Mouse (Mus musculus) hindbrain, embryonic 16.5 days (tissue): ENCODE data around the gene Pla2r1. TPM values are rescaled to one million over a fixed set of nuclear protein-coding genes. Genes with fewer than 3 reads are reported as not detected.

Experiments
- ATAC-seq: fragments of 200-750 bp; cut with Nextera tagmentation; 2 replicates; pipeline ENCODE4 v1.8.0; 2017; ENCODE audit warnings: moderate TSS enrichment, moderate library complexity
- H3K27ac ChIP-seq: fragments of 300-500 bp; sonication (generic); 2 replicates; pipeline ENCODE4 v1.5.1; 2014; ENCODE audit warnings: low read depth, mild to moderate bottlenecking, control low read depth, low read length, moderate library complexity
- H3K27me3 ChIP-seq: fragments of 300-500 bp; sonication (generic); replicated peaks from 2 replicates; pipeline ENCODE4 v1.6.1; 2014; ENCODE audit warnings: low read length; ENCODE audit not compliant: control insufficient read depth, insufficient read depth
- H3K36me3 ChIP-seq: fragments of 300-500 bp; sonication (generic); 2 replicates; pipeline ENCODE4 v1.6.1; 2014; ENCODE audit warnings: mild to moderate bottlenecking, low read length, moderate library complexity, mixed read lengths; ENCODE audit not compliant: control insufficient read depth, insufficient read depth
- H3K4me1 ChIP-seq: fragments of 300-500 bp; sonication (generic); 2 replicates; pipeline ENCODE4 v1.6.1; 2014; ENCODE audit warnings: low read depth, low read length; ENCODE audit not compliant: control insufficient read depth, insufficient read depth
- H3K4me2 ChIP-seq: fragments of 300-500 bp; sonication (generic); 2 replicates; pipeline ENCODE4 v1.6.1; 2014; ENCODE audit warnings: mild to moderate bottlenecking, low read length, control low read depth, moderate library complexity
- H3K4me3 ChIP-seq: fragments of 300-500 bp; sonication (generic); 2 replicates; pipeline ENCODE4 v1.5.1; 2014; ENCODE audit warnings: mild to moderate bottlenecking, low read length, control low read depth, moderate library complexity
- H3K9ac ChIP-seq: fragments of 300-500 bp; sonication (generic); 2 replicates; pipeline ENCODE4 v1.6.1; 2014; ENCODE audit warnings: low read depth, mild to moderate bottlenecking, control low read depth, low read length, moderate library complexity
- H3K9me3 ChIP-seq: fragments of 300-500 bp; sonication (generic); 2 replicates; pipeline ENCODE4 v1.6.1; 2014; ENCODE audit warnings: mild to moderate bottlenecking, low read length, moderate library complexity; ENCODE audit not compliant: control insufficient read depth
- WGBS: fragments of 180-500 bp; shearing (Covaris S2); extraction: QIAGEN DNeasy Blood & Tissue Kit; methylation state at CpG from one replicate; pipeline ENCODE4 v1.1.7; 2014; 5-methylcytosine and 5-hydroxymethylcytosine counted together
- polyA plus RNA-seq: library from polyadenylated mRNA; unstranded; fragments of >200 nt; fragmentation: Nextera tagmentation; extraction: Ambion mirVana; gene quantifications from 2 replicates; pipeline ENCODE4 v1.2.1, GENCODE M21; 2015

Gene Pla2r1
- polyA plus RNA-seq, 1 experiment from 2014 or later: 0.50 TPM

DNA sequence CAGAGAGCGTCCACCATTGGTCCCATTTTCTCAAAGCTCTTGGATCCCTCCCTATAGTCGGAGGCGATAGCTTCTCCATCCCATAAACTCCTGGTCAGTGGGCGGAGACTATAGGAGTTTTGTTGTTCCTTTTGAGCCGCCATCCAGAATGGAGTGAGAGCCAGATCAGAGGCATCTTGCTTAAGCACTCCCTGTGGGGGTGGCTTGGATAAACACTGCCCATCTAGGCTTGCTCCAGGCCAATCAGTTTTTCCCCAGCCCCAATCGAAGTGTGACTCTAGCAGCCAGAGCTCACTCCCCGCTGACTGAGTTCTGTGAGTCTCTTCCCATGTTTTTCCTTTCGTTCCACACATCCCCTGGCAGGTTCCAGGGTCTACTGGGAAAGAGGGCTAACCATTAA, 138.8 kb downstream of the Pla2r1 start:
- no peak for ATAC-seq
- Histone ChIP-seq H3K27ac (no peak overlapping the region), H3K4me1 (no peaks in the 10 kb centered on the region), H3K27me3 (no peaks in the 10 kb centered on the region), H3K9me3 (no peaks in the 10 kb centered on the region), H3K4me3 (no peak overlapping the region), H3K4me2 (no peak overlapping the region), H3K36me3 (no peaks in the 10 kb centered on the region), H3K9ac (no peak overlapping the region)
- WGBS: 61% methylated on average over 8 of the region's 8 CpGs

DNA sequence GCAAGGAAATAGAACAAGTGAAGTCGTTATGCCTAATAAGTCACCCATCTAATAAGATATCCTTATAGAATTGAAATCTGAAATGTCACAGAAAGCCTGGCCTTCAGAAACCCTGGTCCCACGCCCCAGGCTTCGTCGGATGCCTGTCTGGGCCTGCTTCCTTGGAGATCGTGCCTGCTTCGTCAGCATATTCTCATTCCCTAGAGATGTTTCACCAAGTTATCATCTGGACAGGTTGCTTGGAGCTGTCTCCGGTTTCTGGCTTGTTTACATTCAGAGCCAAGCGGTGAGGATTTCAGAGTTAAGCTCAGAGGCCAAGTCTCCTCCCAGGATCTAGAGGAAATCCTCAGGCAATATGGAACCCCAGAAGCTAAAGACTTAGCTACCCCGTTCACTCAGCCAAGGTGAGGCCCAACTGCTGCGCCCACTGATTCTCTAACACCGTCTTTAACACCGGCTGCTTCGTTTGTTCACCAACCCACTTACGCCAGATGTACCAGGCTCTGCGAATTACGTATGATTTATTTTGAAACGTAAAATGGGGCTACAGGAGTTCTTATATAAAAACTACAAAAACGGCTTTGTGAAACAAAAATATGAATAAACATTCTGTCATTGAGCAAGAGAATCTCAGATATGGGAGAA, 140.0 kb downstream of the Pla2r1 start:
- WGBS: 81% methylated on average over 18 of the region's 18 CpGs
- H3K9ac ChIP-seq: no peak overlapping the region
- no peaks in the 10 kb centered on the region for H3K4me1 ChIP-seq
- no peaks in the 10 kb centered on the region for H3K9me3 ChIP-seq
- H3K4me3 ChIP-seq: no peak overlapping the region
- no peaks in the 10 kb centered on the region for H3K27me3 ChIP-seq
- H3K27ac ChIP-seq: no peak overlapping the region
- H3K4me2 ChIP-seq: no peak overlapping the region
- ATAC-seq: no peak
- H3K36me3 ChIP-seq: no peaks in the 10 kb centered on the region

DNA sequence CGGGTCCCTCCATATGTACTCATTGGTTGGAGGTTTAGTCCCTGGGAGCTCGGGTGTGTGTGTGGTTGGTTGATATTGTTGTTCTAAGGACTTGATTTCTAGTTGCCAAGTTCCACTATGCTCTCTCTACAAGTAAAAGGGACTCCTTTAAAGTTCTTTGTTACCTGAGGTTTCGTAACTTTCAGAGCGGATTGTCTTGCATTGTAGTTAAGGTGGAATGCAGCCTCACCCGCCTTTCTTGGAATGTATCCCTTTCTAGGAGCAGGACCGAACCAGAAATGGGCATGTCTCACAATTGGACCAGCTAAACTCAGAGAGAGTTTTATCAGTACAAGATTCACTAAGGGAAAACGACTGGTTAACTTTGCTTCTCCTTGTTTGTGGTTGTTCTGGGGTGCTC, 141.9 kb downstream of the Pla2r1 start:
- H3K4me2 ChIP-seq: no peak overlapping the region
- H3K4me3 ChIP-seq: no peak overlapping the region
- WGBS: 86% methylated on average over 7 of the region's 7 CpGs
- H3K36me3 ChIP-seq: no peaks in the 10 kb centered on the region
- no peaks in the 10 kb centered on the region for H3K4me1 ChIP-seq
- H3K27me3 ChIP-seq: no peaks in the 10 kb centered on the region
- no peaks in the 10 kb centered on the region for H3K9me3 ChIP-seq
- H3K9ac ChIP-seq: no peak overlapping the region
- no peak overlapping the region for H3K27ac ChIP-seq
- no peak for ATAC-seq

DNA sequence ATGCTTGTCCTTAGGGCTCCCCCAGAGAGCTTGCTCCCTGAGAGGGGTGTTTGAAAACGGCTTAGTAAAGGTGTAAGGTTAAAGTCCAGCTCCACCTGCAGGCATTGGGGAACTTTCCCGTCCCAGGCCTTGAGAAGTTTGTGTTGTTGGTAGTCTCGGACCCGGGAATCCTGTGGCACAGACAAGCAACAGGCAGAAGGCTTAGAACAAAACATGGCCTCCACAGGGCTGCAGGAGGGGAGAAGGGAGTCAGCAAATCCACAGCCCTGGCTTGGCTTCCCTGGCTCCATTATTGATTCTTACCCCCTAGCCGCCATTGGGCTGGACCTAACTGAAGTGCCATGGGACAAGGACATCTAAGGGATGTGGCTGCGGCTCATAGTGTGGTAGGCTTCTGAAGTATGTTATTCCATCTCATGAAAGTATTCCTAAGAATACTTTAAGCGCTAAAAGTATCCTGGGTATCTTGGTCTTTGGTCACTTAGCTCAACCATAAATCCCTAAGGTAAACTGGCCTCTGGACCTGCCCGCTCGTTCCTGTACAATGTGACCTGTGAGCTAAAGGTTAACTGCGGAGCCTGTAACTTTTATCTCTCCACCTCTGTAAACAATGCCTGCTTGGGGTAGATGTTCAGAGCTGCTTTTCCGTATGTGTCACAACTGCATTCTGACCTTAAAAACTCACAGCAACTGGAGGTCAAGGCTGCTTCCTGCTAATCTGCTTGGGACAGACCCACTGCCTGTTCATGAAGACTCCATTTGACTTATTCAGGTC, 142.9 kb downstream of the Pla2r1 start:
- Histone ChIP-seq H3K9ac (no peak overlapping the region), H3K4me1 (no peaks in the 10 kb centered on the region), H3K27ac (no peak overlapping the region), H3K9me3 (no peaks in the 10 kb centered on the region), H3K27me3 (no peaks in the 10 kb centered on the region), H3K4me3 (no peak overlapping the region), H3K36me3 (no peaks in the 10 kb centered on the region), H3K4me2 (no peak overlapping the region)
- ATAC-seq: no peak
- WGBS: 86% methylated on average over 11 of the region's 11 CpGs

DNA sequence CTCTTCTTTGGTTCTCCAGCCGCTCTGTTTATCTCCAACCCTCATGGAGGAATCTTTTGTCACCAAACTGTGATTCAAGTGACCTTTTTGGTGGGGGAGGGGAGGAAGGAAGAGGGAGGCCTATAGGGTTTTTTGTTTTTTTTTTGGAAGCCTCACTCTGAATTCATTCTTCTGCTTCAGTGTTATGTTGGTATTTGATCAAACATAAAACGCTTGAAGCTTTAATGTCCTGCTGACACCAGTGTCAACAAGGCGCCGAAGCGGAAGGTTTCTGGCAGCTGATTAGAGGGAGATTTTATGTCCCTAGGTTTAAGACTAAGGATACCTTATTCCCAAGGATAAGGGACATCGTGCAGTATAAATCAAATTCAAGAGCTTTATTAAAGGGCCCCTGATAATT, 143.9 kb downstream of the Pla2r1 start:
- ATAC-seq: no peak
- Histone ChIP-seq H3K4me3 (no peak overlapping the region), H3K9me3 (no peaks in the 10 kb centered on the region), H3K27ac (no peak overlapping the region), H3K27me3 (no peaks in the 10 kb centered on the region), H3K9ac (no peak overlapping the region), H3K4me2 (no peak overlapping the region), H3K4me1 (no peaks in the 10 kb centered on the region), H3K36me3 (no peaks in the 10 kb centered on the region)
- WGBS: 53% methylated on average over 6 of the region's 6 CpGs

DNA sequence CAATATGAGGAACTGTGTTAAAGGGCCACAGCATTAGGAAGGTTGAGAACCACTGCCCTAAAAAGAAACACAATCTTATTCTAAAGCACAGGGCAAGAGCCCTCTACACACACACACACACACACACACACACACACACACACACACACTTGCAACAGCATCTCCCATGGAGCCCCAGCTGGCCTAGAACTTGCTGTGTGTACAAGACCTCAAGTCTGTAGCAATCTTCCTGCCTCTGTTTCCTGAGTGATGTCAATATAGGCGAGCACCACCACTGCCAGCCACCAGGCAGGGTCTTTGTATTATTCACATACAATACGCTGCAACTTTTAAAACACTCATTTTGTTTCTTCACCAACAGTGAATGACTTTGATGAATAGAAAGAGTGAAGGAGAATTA, 145.7 kb downstream of the Pla2r1 start:
- Histone ChIP-seq H3K4me1 (no peaks in the 10 kb centered on the region), H3K4me3 (no peak overlapping the region), H3K27me3 (no peaks in the 10 kb centered on the region), H3K27ac (no peak overlapping the region), H3K9me3 (no peaks in the 10 kb centered on the region), H3K9ac (no peak overlapping the region), H3K4me2 (no peak overlapping the region), H3K36me3 (no peaks in the 10 kb centered on the region)
- WGBS: 84% methylated on average over 2 of the region's 2 CpGs
- no peak for ATAC-seq

DNA sequence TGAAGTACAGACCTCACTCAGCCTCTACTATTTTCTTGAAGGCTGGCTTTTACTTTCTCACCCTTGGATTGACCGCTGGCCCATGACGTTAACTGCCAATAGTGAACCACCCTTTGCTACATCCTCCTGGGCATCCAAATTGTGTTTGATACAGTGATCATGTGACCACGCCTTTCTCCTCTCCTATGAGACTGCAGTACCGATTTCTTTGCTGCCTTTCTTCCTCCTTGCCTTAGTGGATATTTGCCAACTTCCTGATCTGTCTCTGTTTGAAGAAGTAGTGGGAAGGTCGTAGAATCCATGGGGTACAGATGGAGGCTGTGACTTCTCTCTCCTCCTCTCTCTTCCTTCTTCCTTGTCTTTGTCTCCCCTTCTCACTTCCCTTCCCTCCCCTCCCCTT, 147.7 kb downstream of the Pla2r1 start:
- Histone ChIP-seq H3K9ac (no peak overlapping the region), H3K9me3 (no peaks in the 10 kb centered on the region), H3K4me3 (no peak overlapping the region), H3K4me1 (no peaks in the 10 kb centered on the region), H3K27me3 (no peaks in the 10 kb centered on the region), H3K36me3 (no peaks in the 10 kb centered on the region), H3K4me2 (no peak overlapping the region), H3K27ac (no peak overlapping the region)
- WGBS: 90% methylated on average over 5 of the region's 5 CpGs
- no peak for ATAC-seq

DNA sequence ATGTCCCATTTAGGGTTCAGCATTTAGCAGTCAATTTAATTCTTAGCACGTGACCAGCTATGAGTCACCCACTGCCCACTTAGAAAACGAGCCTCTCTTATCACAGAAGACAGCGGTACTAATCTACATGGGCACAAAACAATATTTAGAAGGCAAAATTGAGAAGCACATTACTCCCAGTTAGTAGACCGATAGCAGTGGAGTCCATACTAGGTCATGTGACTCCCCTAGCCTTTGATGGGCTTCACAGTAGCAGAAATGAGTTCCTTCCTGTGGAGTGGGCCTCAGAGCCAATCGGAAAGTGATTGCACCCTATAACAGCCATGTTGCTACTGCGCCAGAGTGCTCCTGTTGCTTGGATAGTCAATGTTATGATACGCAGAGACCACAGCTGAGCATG, 148.3 kb downstream of the Pla2r1 start:
- ATAC-seq: no peak
- Histone ChIP-seq H3K27ac (no peak overlapping the region), H3K9me3 (no peaks in the 10 kb centered on the region), H3K4me3 (no peak overlapping the region), H3K4me1 (no peaks in the 10 kb centered on the region), H3K27me3 (no peaks in the 10 kb centered on the region), H3K9ac (no peak overlapping the region), H3K4me2 (no peak overlapping the region), H3K36me3 (no peaks in the 10 kb centered on the region)
- WGBS: 92% methylated on average over 7 of the region's 7 CpGs

DNA sequence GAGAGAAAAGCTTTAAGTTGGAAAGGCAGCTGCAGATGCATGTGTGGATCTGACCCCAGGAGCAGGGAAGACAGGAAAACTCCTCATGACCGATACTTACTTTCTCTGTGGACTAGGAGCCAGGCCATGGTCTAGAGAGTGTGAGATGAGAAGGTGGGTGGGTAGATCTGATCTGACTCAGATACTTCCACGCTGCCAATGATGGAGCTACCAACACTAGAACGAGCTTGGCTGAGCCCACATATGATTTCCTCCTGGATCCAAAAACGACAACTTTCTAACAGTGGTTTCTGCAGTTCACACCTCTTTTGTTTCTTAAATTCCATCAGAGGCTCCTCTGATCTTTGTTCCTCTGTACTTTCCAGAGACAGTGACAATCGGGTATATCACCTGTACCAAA, 151.4 kb downstream of the Pla2r1 start:
- Histone ChIP-seq H3K4me1 (no peaks in the 10 kb centered on the region), H3K27me3 (no peaks in the 10 kb centered on the region), H3K36me3 (no peaks in the 10 kb centered on the region), H3K27ac (no peak overlapping the region), H3K4me3 (no peak overlapping the region), H3K9ac (no peak overlapping the region), H3K9me3 (0 out of 2 replicates have a peak, but pooled peaks cover 3% of the 10 kb centered on the region), H3K4me2 (no peak overlapping the region)
- ATAC-seq: no peak
- 82% methylated on average over 5 of the region's 5 CpGs for WGBS
